Mouse (Mus musculus) urinary bladder, postnatal 14 days (tissue): Measurements from ENCODE around the gene Krtap27-1.
A peak's percentile ranks its signal among the peaks of the same experiment; 100 is the strongest.

Source experiments
- DNase-seq: peaks from one replicate; pipeline ENCODE4 v3.0.0; 2021; ENCODE audit warnings: low spot score

Gene Krtap27-1

DNA sequence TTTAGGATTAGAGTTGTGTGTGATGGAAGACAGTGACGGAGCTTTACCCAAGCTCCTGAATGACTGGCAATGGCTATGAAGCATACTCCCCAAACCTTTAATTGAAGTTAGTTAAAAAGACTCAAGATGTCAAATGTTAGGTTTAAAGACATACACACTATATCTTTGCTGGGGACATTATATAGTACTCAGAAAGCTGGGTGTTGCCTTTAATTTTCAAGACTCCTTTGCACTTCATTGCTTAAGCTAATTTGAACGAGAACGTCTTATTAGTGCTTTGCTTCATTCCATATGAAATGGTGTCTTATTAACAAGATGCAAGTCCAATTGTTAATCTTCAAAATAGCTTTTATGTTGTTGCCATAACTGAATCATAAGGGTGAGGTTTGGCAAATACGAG, at the start of gene Krtap27-1:
TSS of gene Krtap27-1 (minus strand) at position 101 of the 400 bp plus-strand sequence.
- DNase-seq = no peak

DNA sequence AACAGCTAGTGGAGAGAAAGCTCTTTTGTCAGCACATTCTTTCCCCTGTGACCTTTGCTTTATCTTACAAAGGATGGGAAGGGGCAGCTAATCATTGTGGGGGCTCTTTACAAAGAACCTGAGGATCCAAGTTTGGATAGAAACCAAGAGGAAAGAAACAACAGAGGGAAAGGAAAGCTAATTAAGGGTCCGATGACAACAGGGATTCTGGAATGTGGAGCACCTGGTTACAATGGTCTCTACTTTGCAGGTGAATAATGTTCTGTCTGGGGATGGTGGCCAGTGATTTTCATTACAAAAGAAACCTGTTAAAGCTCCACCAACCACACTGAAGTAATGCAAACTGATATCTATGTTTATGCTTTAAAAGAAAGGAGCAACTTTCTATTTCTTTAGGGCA, 48.6 kb upstream of the Krtap27-1 start:
- no peak for DNase-seq

DNA sequence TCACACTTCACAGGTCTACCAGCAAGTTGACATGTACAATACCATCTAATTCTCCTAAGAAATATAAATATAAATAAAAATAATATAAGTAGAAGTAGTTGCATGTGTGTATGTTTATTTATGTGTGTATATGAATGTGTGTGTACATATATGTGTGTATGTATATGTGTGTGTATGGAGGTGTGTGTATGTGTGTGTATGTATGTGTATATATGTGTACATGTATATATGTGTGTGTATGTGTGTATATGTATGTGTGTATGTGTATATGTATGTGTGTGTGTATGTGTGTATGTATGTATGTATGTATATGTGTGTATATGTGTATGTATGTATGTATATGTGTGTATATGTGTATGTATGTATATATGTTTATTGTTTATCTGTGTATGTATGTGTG, 45.1 kb upstream of the Krtap27-1 start:
- DNase-seq = no peak

DNA sequence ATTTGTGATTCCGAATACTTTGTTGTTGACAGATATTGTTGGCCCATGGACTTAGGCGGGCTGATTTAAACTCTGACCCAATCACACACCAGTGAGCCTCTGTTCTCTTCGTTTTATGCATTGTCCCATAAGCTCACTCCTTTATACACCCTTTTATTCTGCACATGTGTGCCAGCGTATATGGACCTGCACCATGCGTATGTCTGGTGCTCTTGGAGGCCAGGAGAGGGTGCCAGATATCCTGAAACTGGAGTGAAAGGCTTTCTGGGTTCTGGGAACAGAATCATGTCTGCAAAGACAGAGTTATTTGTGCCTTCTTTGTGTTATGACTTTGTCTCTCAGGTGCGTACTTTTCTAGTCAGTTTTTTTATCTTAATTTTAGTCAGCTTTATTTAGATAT, 39.8 kb upstream of the Krtap27-1 start:
- no peak for DNase-seq

DNA sequence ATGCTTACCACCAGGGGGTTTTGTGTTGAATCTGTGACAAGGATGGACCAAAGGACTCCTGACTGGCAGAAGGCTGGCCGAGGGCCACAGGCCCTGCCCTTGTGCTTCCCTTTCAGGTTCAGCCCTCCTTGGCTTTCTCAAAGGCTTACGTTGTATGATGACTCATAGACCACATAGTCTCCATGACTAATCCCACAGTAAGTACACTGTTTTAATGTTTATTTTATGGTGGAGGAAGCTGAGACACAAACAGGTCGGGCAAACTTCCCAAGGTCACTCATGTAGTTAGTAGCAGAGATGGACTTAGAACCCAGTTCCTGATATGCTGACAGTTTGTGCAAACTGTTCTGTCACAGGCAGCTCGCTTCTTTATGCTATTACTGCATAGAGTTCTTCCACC, 39.3 kb upstream of the Krtap27-1 start:
- peak; percentile 9 for DNase-seq

DNA sequence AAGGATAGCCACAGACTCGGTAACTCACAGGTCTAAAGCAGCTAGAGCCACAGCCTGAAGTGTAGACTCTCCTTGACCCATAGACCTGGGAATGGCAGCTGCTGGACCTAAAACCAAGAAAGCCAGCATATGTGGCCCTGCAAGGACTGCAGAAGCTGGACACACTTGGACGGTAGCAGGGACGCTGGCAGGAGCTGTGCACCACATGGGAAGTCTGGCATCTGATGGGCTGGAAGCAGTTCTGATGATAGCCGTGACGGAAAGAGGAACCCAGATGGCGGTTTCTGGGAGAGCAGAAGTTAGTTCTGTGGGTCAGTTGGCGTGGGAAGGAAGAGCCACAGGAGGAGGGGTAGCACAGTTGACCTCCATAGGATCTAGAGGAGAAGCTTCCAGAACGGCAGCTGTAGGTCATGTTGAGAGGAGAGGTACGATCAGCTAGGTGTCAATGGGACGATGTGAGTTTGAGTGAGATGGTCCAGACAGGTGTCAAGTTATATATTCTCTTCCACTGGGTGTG, 36.1 kb upstream of the Krtap27-1 start, which contains the start of gene 2310061N02Rik:
TSS of gene 2310061N02Rik (minus strand) at position 467 of the 517 bp plus-strand sequence.
- no peak for DNase-seq

DNA sequence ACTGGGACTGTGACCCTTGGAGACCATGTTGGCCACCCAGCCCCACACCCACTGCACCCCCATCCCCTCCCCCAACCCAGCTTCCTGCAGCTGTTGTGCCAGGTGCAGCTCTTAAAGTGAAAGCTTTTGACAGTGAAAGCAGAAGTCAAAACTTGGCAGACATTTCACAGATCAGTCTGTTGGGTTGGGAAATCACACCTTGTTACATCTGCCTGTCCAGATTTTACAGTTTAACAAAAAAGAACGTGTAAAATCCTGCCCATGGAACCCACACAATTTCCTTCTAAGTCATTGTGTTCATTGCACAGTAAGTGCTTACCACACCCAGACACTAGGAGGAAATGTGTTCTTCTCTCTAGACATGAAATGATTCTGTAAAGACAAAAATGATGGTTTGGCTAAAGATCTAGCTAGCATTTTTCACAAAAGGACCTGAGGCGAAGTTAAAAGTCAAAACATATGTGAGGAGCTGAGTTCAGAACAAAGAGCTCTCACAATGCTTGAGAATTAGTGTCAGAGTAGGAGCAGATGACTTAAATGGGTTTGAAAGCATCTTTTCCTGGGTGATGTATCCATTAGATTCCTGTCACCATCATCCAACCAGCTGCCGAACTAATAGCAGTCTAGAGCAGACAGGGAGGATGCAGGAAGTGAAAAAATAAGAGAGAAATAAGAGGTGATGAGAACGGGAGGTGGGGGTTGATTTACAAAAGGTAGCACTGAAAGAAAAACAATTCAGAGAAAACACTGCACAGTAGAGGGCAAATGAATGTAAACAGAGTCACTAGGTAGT, 29.8 kb upstream of the Krtap27-1 start:
- DNase-seq = no peak

DNA sequence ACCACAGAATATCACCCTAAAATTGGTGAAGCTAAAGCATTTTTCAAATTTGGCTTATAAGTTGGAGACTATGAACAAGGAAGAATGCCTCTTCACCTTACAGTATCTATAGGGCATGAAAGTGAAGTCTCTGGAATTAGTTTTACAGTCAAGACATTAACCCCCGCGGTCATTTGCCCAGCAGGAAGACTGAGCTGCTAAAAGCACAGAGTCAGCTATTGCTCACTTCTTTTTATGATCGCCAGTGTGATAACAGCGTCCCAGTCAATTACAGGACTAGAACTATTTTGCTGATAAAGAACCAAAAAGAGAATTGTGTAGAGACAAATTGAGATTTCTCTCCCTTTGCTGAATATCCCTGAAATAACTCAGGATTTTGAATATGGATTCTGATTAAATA, 24.8 kb upstream of the Krtap27-1 start:
- no peak for DNase-seq

DNA sequence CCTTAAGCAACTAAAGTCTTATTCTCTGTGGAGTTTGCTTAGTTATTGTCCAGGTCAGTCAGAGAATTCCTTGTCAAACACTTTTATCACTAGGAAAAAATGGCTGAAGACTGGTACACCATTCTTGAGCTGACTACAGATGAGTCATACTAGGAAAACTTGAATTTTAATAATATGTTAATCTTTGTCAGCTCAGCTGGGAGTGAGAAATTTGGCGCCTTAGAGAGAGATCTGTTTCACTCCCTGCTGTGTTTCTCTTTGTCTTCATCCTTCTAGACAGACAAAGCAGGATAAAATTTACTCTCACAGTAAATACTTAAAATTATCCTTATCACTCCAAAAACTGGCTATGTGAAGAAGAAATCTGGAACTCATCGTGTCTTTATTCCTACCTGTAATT, 9.8 kb upstream of the Krtap27-1 start:
- no peak for DNase-seq

DNA sequence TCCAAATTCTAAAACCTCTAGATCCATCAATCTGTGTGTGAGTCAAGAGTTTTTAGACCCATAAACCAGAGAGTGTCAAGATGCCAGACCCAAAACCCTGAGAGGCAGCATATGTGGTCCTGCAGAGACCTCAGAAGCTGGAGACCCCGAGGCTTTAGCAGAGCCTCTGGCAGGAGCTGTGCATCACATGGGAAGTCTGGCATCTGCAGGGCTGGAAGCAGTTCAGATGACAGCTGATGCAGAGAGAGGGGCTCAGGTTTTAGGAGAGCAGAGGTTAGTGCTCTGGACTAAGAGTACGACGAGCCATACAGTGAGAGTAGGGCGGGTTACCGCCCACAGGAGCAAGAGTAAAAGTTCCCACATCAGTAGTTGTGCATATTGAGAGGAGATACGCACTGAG, 7.6 kb upstream of the Krtap27-1 start:
- no peak for DNase-seq

DNA sequence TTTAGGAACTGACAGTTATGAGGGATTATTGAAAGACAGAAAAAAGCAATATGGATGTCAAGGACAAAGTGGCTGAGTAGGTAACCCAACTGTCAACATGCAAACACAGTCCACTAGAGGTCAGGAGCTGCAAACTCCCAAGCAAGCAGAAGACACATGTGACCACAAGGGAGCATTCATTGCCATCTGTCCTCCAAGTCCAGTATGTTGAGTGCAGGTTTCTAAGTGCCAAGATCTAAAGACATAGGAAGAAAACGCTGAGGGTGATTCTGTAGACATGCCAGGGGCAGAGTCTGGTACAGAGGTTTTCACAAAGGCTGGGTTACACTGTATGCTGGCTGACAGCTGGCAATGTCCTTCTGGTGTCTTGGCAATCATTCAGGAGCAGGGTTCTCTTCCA, 14.0 kb downstream of the Krtap27-1 start:
- no peak for DNase-seq

DNA sequence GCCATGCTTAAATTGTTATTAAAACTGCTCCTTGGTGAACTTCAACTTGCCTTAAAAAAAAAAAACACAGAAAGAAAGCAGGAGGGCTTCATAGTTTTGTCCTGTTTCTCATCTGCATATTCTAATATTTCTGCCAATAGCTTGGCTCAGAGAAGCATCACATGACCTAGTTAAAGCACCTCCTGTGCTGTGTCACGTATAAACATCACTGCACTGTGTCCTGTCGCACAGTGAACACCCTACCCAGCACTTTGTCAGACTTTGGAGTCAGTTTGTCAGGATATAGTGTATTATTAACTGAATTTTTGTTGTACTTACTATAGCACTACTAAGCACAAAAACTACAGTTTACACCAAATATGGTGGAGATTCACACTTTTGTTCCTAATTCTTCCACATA, 19.5 kb downstream of the Krtap27-1 start:
- no peak for DNase-seq

DNA sequence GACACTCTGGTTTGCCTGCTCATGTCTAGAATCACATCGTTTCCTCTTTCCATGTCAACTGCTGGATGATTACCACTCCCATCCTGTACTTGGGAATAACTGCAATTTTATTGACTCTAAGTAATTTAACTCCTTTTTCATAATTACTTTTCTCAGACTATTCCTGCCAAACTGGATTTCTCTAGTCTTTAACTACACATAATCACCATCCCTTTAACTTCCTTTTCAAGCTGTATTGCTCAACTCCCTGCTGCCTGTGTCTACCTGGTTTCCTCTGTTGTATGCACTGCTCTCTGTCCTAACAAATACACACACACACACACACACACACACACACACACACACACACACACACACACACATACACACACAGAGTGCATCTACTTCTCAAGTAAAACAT, 20.4 kb downstream of the Krtap27-1 start:
- DNase-seq = no peak

DNA sequence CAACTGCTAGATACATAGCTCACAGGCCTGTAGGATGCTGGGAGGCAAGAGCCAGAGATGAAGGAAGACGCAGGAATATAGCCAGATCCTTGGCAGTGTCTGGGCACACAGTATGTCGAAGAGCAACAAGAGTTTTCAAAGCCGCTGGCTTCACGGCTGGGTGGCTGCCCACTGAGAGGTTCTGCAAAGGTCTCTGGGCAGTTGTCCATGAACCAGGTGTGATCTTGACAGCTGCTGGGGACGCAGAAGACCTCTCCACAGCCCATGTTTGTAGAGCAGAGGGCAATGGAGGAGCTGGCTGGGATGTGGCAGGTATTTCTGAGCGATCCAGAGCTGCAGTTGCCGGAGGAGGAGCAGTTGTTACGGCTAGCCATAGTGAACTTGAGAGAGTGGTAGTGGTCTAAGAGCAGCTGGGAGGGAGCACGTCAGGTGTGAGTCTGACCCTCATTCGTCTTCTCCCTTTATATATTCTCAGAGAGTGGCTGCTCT, 24.1 kb downstream of the Krtap27-1 start, which contains the start of gene Krtap26-1:
TSS of gene Krtap26-1 (minus strand) at position 439 of the 489 bp plus-strand sequence.
- no peak for DNase-seq

DNA sequence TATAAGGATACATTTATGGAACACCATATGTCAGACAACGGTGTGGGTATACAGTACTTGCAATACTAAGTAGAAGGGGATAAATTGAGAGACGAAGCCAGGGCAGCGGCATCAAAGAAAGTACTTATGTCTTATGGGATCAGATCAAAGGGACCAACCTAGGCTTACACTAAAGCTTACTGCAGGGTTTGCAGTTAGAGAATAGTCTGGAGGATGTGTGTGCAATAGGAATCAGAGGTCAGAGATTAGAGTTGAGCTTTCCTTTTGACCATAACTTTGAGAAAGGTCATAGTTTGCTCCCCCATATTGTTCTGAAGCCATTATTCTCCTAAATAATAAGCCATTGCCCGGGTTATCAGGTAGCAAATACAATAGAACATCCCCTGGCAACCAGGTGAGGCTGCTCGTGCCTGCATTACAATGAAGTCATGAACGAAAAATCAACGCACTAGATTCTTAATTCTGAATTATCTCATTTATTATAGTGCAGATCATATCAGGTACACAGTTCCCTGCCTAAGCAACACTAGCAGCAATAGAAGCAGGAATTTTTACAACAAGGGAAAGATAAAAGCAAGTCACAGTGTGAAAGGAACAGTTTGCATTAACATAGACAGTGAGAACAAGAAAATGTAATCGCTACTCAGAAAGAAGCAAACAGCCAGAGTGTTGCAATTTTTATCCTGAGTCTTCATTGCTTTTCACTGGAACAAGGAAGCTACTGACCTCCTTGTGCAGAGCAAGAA, 24.9 kb downstream of the Krtap27-1 start:
- no peak for DNase-seq

DNA sequence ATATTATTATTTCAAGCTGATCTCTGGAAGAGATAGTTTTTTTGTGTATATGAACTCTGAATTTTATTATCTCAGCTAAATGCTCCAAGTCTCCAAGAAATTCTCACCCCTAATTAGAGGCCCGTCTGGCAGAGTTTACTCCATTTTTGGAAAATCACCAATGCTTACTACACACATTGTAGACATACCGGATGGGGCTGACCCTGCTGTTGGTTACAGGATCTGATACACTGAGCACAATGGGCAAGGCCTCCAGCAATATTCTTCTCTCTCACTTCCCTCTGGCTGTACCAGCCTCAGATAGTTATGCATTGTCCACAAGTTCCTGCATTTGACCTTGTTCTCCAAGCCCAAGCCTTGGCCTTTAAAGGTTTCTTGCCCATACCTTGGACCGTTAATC, 31.4 kb downstream of the Krtap27-1 start:
- no peak for DNase-seq

DNA sequence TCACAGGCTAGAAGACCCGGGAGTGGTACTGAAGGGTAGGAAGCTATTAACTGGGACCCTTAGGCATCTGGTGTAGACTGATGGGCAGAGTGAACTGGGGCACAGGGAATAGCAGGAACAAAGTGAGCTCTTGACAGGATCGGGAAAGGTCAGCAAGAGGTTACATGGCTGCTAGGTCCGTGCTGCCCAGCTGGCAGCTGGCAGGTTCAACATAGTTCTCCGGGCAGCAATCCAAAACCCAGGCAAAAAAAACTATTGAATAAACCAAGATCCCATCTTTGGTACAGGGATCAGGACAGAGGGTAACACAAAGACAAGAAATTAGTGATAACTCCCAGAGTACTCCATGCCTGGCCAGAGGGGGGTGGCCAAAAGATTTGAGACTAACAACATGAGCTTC, 36.3 kb downstream of the Krtap27-1 start:
- DNase-seq = peak; percentile 34

DNA sequence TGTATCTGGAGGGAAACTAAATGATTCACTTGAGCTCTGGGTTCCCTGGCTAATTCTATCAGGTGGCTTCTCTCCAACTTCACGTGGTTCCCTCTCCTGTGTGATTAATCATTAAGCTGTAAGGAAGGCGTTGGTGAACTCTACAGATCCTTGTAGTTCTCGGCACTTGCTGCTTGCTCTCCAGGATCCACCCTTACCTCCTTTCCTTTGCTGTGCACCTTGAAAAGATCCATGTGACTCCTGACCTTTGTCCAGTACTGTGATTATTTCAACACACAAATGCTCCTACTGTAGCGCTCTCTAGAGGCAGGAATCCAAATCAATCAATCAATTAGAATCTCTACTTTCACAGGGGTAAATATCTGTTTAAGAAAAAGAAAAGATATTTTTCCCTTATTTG, 40.0 kb downstream of the Krtap27-1 start:
- DNase-seq = no peak

DNA sequence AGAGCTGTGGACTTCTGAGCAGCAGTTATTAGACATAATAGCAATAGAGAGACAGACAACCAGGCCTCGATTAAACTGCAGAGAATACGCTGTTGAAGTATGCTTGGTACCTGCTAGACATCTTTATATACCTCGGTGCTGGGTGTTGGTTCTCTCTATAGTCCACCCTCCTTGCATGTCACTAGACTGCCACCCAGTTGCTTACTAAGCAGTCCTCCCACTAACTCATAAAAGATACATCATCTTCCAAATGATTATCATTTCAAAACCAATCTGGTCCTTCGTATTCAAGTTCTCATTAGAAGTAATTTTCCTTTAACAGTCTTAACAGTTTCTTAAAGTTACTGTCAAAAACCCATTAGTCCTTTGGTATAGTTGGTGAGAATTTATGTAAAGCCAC, 43.9 kb downstream of the Krtap27-1 start, which contains the start of gene 2310079G19Rik:
TSS of gene 2310079G19Rik (minus strand) at position 101 of the 400 bp plus-strand sequence.
- no peak for DNase-seq
